Comparison of ENCODE assay signal across 14 mouse cellular contexts in the genomic region with DNA sequence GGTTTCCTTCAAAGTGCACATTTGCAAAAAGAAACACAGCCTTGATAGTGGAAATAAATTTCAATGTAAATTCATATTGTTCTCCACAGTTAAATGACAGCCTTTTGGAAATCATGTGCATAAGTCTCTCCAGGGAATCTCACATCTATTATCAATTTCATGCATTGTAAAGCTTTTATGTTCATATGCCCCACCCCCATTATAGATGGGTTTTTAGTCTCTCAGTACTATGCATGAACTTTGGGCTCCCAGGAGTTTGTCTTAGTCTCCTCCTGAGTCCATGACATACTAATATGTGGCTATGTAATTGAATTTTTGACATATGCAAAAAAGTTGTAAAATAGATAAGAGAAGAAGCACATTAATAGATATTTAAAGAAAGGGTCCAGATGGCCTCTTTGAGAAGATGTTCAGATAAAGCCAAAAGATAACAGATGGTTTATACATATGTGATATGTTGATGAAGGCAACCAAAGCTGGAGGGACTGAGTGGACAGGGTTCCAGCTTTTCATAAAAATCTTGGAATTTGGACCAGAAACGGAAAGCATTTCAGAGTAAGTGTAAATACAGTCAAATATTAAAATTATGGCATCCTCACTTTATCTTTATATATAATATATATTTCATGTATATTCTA.
"Had no signal": no experiment of that assay in that cellular context is flagged by ENCODE, and none has a peak within 500 bp of the region (broad histone marks: within the 10 kb centered on the region; RNA-seq: fewer than 3 reads in every experiment).

No protein-coding gene starts in this region.

- H3K4me3 ChIP-seq: kidney, embryonic 15.5 days; left cerebral cortex, adult 2 months; limb, embryonic 10.5 days; liver, embryonic 15.5 days; midbrain, embryonic 10.5 days; midbrain, embryonic 15.5 days had no signal

- H3K9ac ChIP-seq: kidney, embryonic 15.5 days; liver, embryonic 15.5 days; midbrain, embryonic 15.5 days had no signal

- H3K27me3 ChIP-seq: kidney, embryonic 15.5 days; liver, embryonic 15.5 days; midbrain, embryonic 15.5 days had no signal

- ATAC-seq: lung, postnatal 0 days; midbrain, embryonic 15.5 days had no signal

- H3K36me3 ChIP-seq: kidney, embryonic 15.5 days; limb, embryonic 10.5 days; liver, embryonic 15.5 days; midbrain, embryonic 10.5 days; midbrain, embryonic 15.5 days had no signal

- H3K4me1 ChIP-seq: kidney, embryonic 15.5 days; limb, embryonic 10.5 days; liver, embryonic 15.5 days; midbrain, embryonic 10.5 days; midbrain, embryonic 15.5 days had no signal

- H3K4me2 ChIP-seq: kidney, embryonic 15.5 days; liver, embryonic 11.5 days; liver, embryonic 15.5 days; midbrain, embryonic 15.5 days had no signal

- DNase-seq: kidney, postnatal 14 days; lung, adult 2 months; lung, postnatal 36 days; right cerebral cortex, adult 18-20 months; right cerebral cortex, postnatal 25 days; thymus, postnatal 36 days had no signal

- H3K9me3 ChIP-seq: kidney, embryonic 15.5 days; limb, embryonic 10.5 days; liver, embryonic 15.5 days; midbrain, embryonic 10.5 days; midbrain, embryonic 15.5 days had no signal

- H3K27ac ChIP-seq: kidney, embryonic 15.5 days; left cerebral cortex, adult 2 months; limb, embryonic 10.5 days; liver, embryonic 15.5 days; midbrain, embryonic 10.5 days; midbrain, embryonic 15.5 days had no signal
